Mouse (Mus musculus) lung, embryonic 16.5 days (tissue): Measurements from ENCODE around the gene Cdh16. TPM values are rescaled to one million over a fixed set of nuclear protein-coding genes. Genes with fewer than 3 reads are reported as not detected.

Source experiments
- polyA plus RNA-seq: library from polyadenylated mRNA; unstranded; fragments of >200 nt; fragmentation: Nextera tagmentation; extraction: Ambion mirVana; gene quantifications from 2 replicates; pipeline ENCODE4 v1.2.1, GENCODE M21; 2015

Gene Cdh16
- polyA plus RNA-seq, 1 experiment from 2014 or later = 70.4 TPM

Other genes starting within 250 kb of the Cdh16 start
- gene Cmtm4, start 228.6 kb downstream of the Cdh16 start, polyA plus RNA-seq = 2.5 and 2.6 TPM in 2 replicates
- gene Dync1li2, start 181.3 kb downstream of the Cdh16 start, polyA plus RNA-seq = 60.8 and 62.9 TPM in 2 replicates
- 0.10 and 0.35 TPM in 2 replicates for gene Terb1, start 114.5 kb downstream of the Cdh16 start, polyA plus RNA-seq
- gene Nae1, start 89.8 kb downstream of the Cdh16 start, polyA plus RNA-seq = 83.9 and 86.7 TPM in 2 replicates
- 0.74 and 0.93 TPM in 2 replicates for gene Car7, start 89.7 kb downstream of the Cdh16 start, polyA plus RNA-seq
- gene Pdp2, start 32.9 kb downstream of the Cdh16 start, polyA plus RNA-seq = 8.4 and 8.9 TPM in 2 replicates
- 21.7 and 22.2 TPM in 2 replicates for gene Rrad, start 6.9 kb upstream of the Cdh16 start, polyA plus RNA-seq
- 109 and 111 TPM in 2 replicates for gene Ciao2b, start 17.6 kb upstream of the Cdh16 start, polyA plus RNA-seq
- 0.45 TPM in 1 of 2 replicates, not detected in the other for gene Ces2a, start 109.6 kb upstream of the Cdh16 start, polyA plus RNA-seq
- gene Ces2b, start 207.2 kb upstream of the Cdh16 start, polyA plus RNA-seq = 0.92 and 1.6 TPM in 2 replicates
- gene Ces2c, start 222.7 kb upstream of the Cdh16 start, polyA plus RNA-seq = not detected in 2 replicates